Mouse (Mus musculus): ENCODE data around the gene Efcab6.

DNA sequence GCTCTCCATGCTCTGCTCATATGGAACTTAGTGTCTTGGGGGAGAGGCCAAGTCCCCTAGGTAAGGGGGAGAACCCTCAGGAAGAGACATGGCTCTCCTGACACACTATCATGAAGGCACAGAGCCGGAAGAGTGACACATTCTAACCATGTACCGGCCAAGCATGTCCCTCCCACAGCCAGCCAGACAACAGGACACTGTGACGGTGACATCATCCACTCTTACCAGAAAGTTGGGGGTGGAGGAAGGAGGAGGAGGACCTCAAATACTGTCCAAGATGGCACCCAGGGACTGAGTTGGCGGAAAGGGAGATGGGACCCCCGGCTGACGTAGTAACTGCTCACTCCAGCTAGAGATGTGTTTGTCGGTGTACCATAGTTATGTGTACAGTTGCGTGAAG is 181.4 kb downstream of the Efcab6 start:
- TF ChIP-seq HCFC1 (IDR thresholded peaks at IDR 0.05; ENCODE audit: borderline replicate concordance, insufficient read depth, low read length) (no peak), ZC3H11A (IDR thresholded peaks at IDR 0.05; ENCODE audit: borderline replicate concordance, low read depth, low read length) (no peak)

Data from ES-E14 (cell line).